Mouse (Mus musculus): ENCODE results near the gene 2410137M14Rik.
A peak's percentile ranks its signal among the peaks of the same experiment; 100 is the strongest.
"Not testable (repeated sequence)": the region's sequence is repeated elsewhere in the genome, so short reads cannot be mapped to it uniquely, and the experiment has no call there.

Gene 2410137M14Rik

GRCm38 (mm10) chr17:36993770-36994325 lies 12.8 kb upstream of the 2410137M14Rik start:
- no peak for DNase-seq

GRCm38 (mm10) chr17:36992336-36993104 lies 11.5 kb upstream of the 2410137M14Rik start:
- DNase-seq: no peak

- DNase-seq: not testable (repeated sequence)
Measured at GRCm38 (mm10) chr17:36990630-36991029, 9.6 kb upstream of the 2410137M14Rik start.

- no peak for DNase-seq
Measured at GRCm38 (mm10) chr17:36989437-36989836, 8.4 kb upstream of the 2410137M14Rik start, which contains the start of gene H2-M5. Gene H2-M5 (minus strand): TSS chr17:36989537.

GRCm38 (mm10) chr17:36988475-36988874 lies 7.4 kb upstream of the 2410137M14Rik start:
- DNase-seq: no peak

GRCm38 (mm10) chr17:36982253-36983155 lies 1.5 kb upstream of the 2410137M14Rik start:
- DNase-seq: no peak

- DNase-seq: no peak
Measured at GRCm38 (mm10) chr17:36981845-36982244, 808 bp upstream of the 2410137M14Rik start.

GRCm38 (mm10) chr17:36973271-36973787 lies 7.7 kb downstream of the 2410137M14Rik start:
- DNase-seq: no peak

- DNase-seq: peak; percentile 43
Measured at GRCm38 (mm10) chr17:36972791-36973190, 8.2 kb downstream of the 2410137M14Rik start.

- DNase-seq: no peak
Measured at GRCm38 (mm10) chr17:36971172-36971850, 9.7 kb downstream of the 2410137M14Rik start.

GRCm38 (mm10) chr17:36970316-36970890 lies 10.6 kb downstream of the 2410137M14Rik start:
- no peak for DNase-seq

- DNase-seq: no peak
Measured at GRCm38 (mm10) chr17:36966875-36967274, 14.2 kb downstream of the 2410137M14Rik start.

- DNase-seq: no peak
Measured at GRCm38 (mm10) chr17:36961125-36961524, 19.9 kb downstream of the 2410137M14Rik start.

- no peak for DNase-seq
Measured at GRCm38 (mm10) chr17:36958884-36959283, 22.2 kb downstream of the 2410137M14Rik start.

GRCm38 (mm10) chr17:36957999-36958743 lies 22.9 kb downstream of the 2410137M14Rik start, which contains the start of the genes Znrd1 and Znrd1as:
Gene Znrd1 (minus strand): TSS chr17:36958559.
Gene Znrd1as (plus strand): TSS chr17:36958592.
- DNase-seq: peak; percentile 91

GRCm38 (mm10) chr17:36953062-36953461 lies 28.0 kb downstream of the 2410137M14Rik start:
- no peak for DNase-seq

GRCm38 (mm10) chr17:36952631-36953030 lies 28.4 kb downstream of the 2410137M14Rik start:
- DNase-seq: no peak

- peak; percentile 95 for DNase-seq
Measured at GRCm38 (mm10) chr17:36950981-36951947, 29.8 kb downstream of the 2410137M14Rik start, which contains the start of gene Ppp1r11. Gene Ppp1r11 (minus strand): TSS chr17:36951741.

GRCm38 (mm10) chr17:36949265-36949664 lies 31.8 kb downstream of the 2410137M14Rik start:
- no peak for DNase-seq

GRCm38 (mm10) chr17:36948286-36948685 lies 32.8 kb downstream of the 2410137M14Rik start:
- DNase-seq: no peak

All from thymus, postnatal 14 days (tissue).